Comparison of ENCODE assay signal across 10 mouse cellular contexts in genomic region chr12:86027000-86027399, GRCm38 (mm10). TPM values are rescaled to one million over a fixed set of nuclear protein-coding genes. Genes with fewer than 3 reads are reported as not detected.
DNase-seq lines count a peak whose midpoint lies in the region; ATAC-seq lines count a peak whose summit lies in the region.
"Had no signal": no experiment of that assay in that cellular context is flagged by ENCODE, and none has a peak within 500 bp of the region (broad histone marks: within the 10 kb centered on the region; RNA-seq: fewer than 3 reads in every experiment).

No protein-coding gene starts in this region.

- DNase-seq in heart, adult 11 months: no peak
- DNase-seq in retina, postnatal 1 day: peak; percentile 40
- no peak for DNase-seq in retina, embryonic 14.5 days (ENCODE audit: low spot score)
- peak; percentile 38 for DNase-seq in embryonic facial prominence, embryonic 11.5 days (ENCODE audit: low spot score)
- no peak for DNase-seq in lung, postnatal 36 days
- DNase-seq: gastrocnemius, postnatal 36 days had no signal

- H3K36me3 ChIP-seq in heart, embryonic 14.5 days (ENCODE audit: control insufficient read depth, insufficient read depth, low read length): 0 out of 2 replicates have a peak, but pooled peaks cover 5% of the 10 kb centered on the region
- no peaks in the 10 kb centered on the region for H3K36me3 ChIP-seq in embryonic facial prominence, embryonic 11.5 days (replicated peaks; ENCODE audit: control insufficient read depth, insufficient read depth, low read depth, low read length)
- no peaks in the 10 kb centered on the region for H3K36me3 ChIP-seq in neural tube, embryonic 15.5 days
- no peaks in the 10 kb centered on the region for H3K36me3 ChIP-seq in intestine, embryonic 15.5 days
- H3K36me3 ChIP-seq: limb, embryonic 15.5 days had no signal

- peaks cover 24 to 35% of the 10 kb centered on the region in 2 experiments for H3K4me1 ChIP-seq in heart, embryonic 14.5 days (ENCODE audit: control insufficient read depth in 2 of 2, insufficient read depth in 2 of 2, low read length in 2 of 2)
- H3K4me1 ChIP-seq in embryonic facial prominence, embryonic 11.5 days (ENCODE audit: control insufficient read depth, insufficient read depth, low read length): no peaks in the 10 kb centered on the region
- peaks cover 11% of the 10 kb centered on the region for H3K4me1 ChIP-seq in neural tube, embryonic 15.5 days
- H3K4me1 ChIP-seq in intestine, embryonic 15.5 days (replicated peaks): peaks cover 15% of the 10 kb centered on the region; the same call in 1 of the 2 replicates

- no peak overlapping the region for H3K4me2 ChIP-seq in heart, embryonic 14.5 days (ENCODE audit: low read length)
- no peak overlapping the region for H3K4me2 ChIP-seq in embryonic facial prominence, embryonic 11.5 days (ENCODE audit: low read depth, low read length)
- no peak overlapping the region for H3K4me2 ChIP-seq in neural tube, embryonic 15.5 days
- H3K4me2 ChIP-seq in intestine, embryonic 15.5 days (replicated peaks): no peak overlapping the region
- H3K4me2 ChIP-seq: limb, embryonic 15.5 days had no signal

- no peak overlapping the region for H3K4me3 ChIP-seq in heart, embryonic 14.5 days (ENCODE audit: control insufficient read depth in 1 of 2, insufficient read depth in 1 of 2, low read depth in 1 of 2, low read length in 2 of 2)
- no peak overlapping the region for H3K4me3 ChIP-seq in embryonic facial prominence, embryonic 11.5 days (ENCODE audit: low read depth, low read length)
- no peak overlapping the region for H3K4me3 ChIP-seq in neural tube, embryonic 15.5 days (replicated peaks)
- no peak overlapping the region for H3K4me3 ChIP-seq in intestine, embryonic 15.5 days (replicated peaks)
- H3K4me3 ChIP-seq: limb, embryonic 15.5 days had no signal

- H3K27ac ChIP-seq in heart, embryonic 14.5 days (replicated peaks in 1 of 2; ENCODE audit: control insufficient read depth in 1 of 2, insufficient read depth in 1 of 2, low read depth in 2 of 2, low read length in 2 of 2): no peak overlapping the region
- H3K27ac ChIP-seq in embryonic facial prominence, embryonic 11.5 days (replicated peaks; ENCODE audit: low read depth, low read length): no peak overlapping the region
- no peak overlapping the region for H3K27ac ChIP-seq in neural tube, embryonic 15.5 days (replicated peaks)
- H3K27ac ChIP-seq in intestine, embryonic 15.5 days: no peak overlapping the region
- H3K27ac ChIP-seq: limb, embryonic 15.5 days had no signal

- peak; percentile 60; the same call in 1 of the 2 replicates for ATAC-seq in heart, embryonic 14.5 days (ENCODE audit: insufficient number of reproducible peaks, insufficient read depth, low FRiP score, low read depth)
- ATAC-seq in embryonic facial prominence, embryonic 11.5 days (replicated peaks; ENCODE audit: insufficient number of reproducible peaks, low FRiP score, low TSS enrichment, low read depth): peak; percentile 58; the same call in 1 of the 2 replicates
- peak; percentile 65; the same call in 1 of the 2 replicates for ATAC-seq in neural tube, embryonic 15.5 days (ENCODE audit: low FRiP score)
- no peak for ATAC-seq in intestine, embryonic 15.5 days

- H3K9me3 ChIP-seq in heart, embryonic 14.5 days (ENCODE audit: control insufficient read depth, low read length): no peaks in the 10 kb centered on the region
- no peaks in the 10 kb centered on the region for H3K9me3 ChIP-seq in embryonic facial prominence, embryonic 11.5 days (replicated peaks; ENCODE audit: control insufficient read depth, low read length)
- no peaks in the 10 kb centered on the region for H3K9me3 ChIP-seq in neural tube, embryonic 15.5 days (replicated peaks)
- H3K9me3 ChIP-seq in intestine, embryonic 15.5 days: no peaks in the 10 kb centered on the region
- H3K9me3 ChIP-seq: limb, embryonic 15.5 days had no signal

- no peak overlapping the region for H3K9ac ChIP-seq in heart, embryonic 14.5 days (ENCODE audit: low read length)
- no peak overlapping the region for H3K9ac ChIP-seq in embryonic facial prominence, embryonic 11.5 days (replicated peaks; ENCODE audit: low read length)
- no peak overlapping the region for H3K9ac ChIP-seq in neural tube, embryonic 15.5 days (replicated peaks)
- no peak overlapping the region for H3K9ac ChIP-seq in intestine, embryonic 15.5 days
- H3K9ac ChIP-seq: limb, embryonic 15.5 days had no signal

- WGBS in heart, embryonic 14.5 days: 43% methylated on average over 5 of the region's 5 CpGs
- 67% methylated on average over 5 of the region's 5 CpGs for WGBS in embryonic facial prominence, embryonic 11.5 days
- 52% methylated on average over 5 of the region's 5 CpGs for WGBS in neural tube, embryonic 15.5 days
- 74% methylated on average over 5 of the region's 5 CpGs for WGBS in intestine, embryonic 15.5 days

- no peaks in the 10 kb centered on the region for H3K27me3 ChIP-seq in heart, embryonic 14.5 days (ENCODE audit: control insufficient read depth, insufficient read depth, low read length)
- no peaks in the 10 kb centered on the region for H3K27me3 ChIP-seq in embryonic facial prominence, embryonic 11.5 days (ENCODE audit: control insufficient read depth, insufficient read depth, low read length)
- H3K27me3 ChIP-seq in neural tube, embryonic 15.5 days (replicated peaks): no peaks in the 10 kb centered on the region
- H3K27me3 ChIP-seq in intestine, embryonic 15.5 days (replicated peaks): no peaks in the 10 kb centered on the region
- H3K27me3 ChIP-seq: limb, embryonic 15.5 days had no signal

RNA-seq across cellular contexts. Expression of gene Tgfb3, which starts 51.8 kb away (rescaled TPM):
- polyA plus RNA-seq in heart, embryonic 14.5 days (2014; fragmentation: Nextera tagmentation; extraction: Ambion mirVana): 14.7 and 15.1 TPM in 2 replicates
- polyA plus RNA-seq in embryonic facial prominence, embryonic 11.5 days (2014; fragmentation: Nextera tagmentation; extraction: Ambion mirVana): 12.1 and 13.1 TPM in 2 replicates
- 5.8 and 9.8 TPM in 2 replicates for polyA plus RNA-seq in neural tube, embryonic 15.5 days (2015; fragmentation: Nextera tagmentation; extraction: Ambion mirVana)
- polyA plus RNA-seq in intestine, embryonic 15.5 days (2015; fragmentation: Nextera tagmentation; extraction: Ambion mirVana): 22.8 and 23.4 TPM in 2 replicates

RNA-seq across cellular contexts. Expression of gene Ift43, which starts 55.3 kb away (rescaled TPM):
- polyA plus RNA-seq in heart, embryonic 14.5 days (2014; fragmentation: Nextera tagmentation; extraction: Ambion mirVana): 142 and 149 TPM in 2 replicates
- 71.0 and 80.3 TPM in 2 replicates for polyA plus RNA-seq in embryonic facial prominence, embryonic 11.5 days (2014; fragmentation: Nextera tagmentation; extraction: Ambion mirVana)
- 35.2 and 40.1 TPM in 2 replicates for polyA plus RNA-seq in neural tube, embryonic 15.5 days (2015; fragmentation: Nextera tagmentation; extraction: Ambion mirVana)
- 69.2 and 73.7 TPM in 2 replicates for polyA plus RNA-seq in intestine, embryonic 15.5 days (2015; fragmentation: Nextera tagmentation; extraction: Ambion mirVana)

Comparison
In these comparisons a context has a peak if more than half of its experiments do, and no peak if none do; other contexts are left out.
1. DNase-seq: peak in retina, postnatal 1 day (single experiment) and embryonic facial prominence, embryonic 11.5 days (single experiment); none in heart, adult 11 months (single experiment), retina, embryonic 14.5 days (single experiment) and lung, postnatal 36 days (single experiment).